Mouse (Mus musculus) layer of hippocampus, postnatal 25 days (tissue): ENCODE measurements around the gene Cfap43. TPM values are rescaled to one million over a fixed set of nuclear protein-coding genes. Genes with fewer than 3 reads are reported as not detected.

Source experiments
- DNase-seq, 2 experiments: peaks; one replicate each; pipeline ENCODE4 v3.0.0; 2022; ENCODE audit warnings: mixed read lengths in 2 of 2, low spot score in 1 of 2; ENCODE audit errors: extremely low spot score in 1 of 2
- total RNA-seq, 2 experiments: library from RNA; stranded (reverse); gene quantifications; 2 replicates each; pipeline ENCODE4 v1.2.3; 2021

The Cfap43 gene
- total RNA-seq, 2 experiments from 2014 or later: 0.74 to 1.3 TPM

GRCm38 (mm10) chr19:47817692-47818091 is 101.4 kb downstream of the Cfap43 start:
- DNase-seq: no peak

- DNase-seq: no peak
These were observed 104.4 kb downstream of the Cfap43 start for GRCm38 (mm10) chr19:47814721-47815120.

GRCm38 (mm10) chr19:47812091-47812490 is 107.0 kb downstream of the Cfap43 start:
- DNase-seq: no peak

- DNase-seq: no peak
These were observed 120.5 kb downstream of the Cfap43 start for GRCm38 (mm10) chr19:47798583-47798982.

- DNase-seq: no peak
These were observed 122.4 kb downstream of the Cfap43 start for GRCm38 (mm10) chr19:47796699-47797098.

GRCm38 (mm10) chr19:47795009-47795728 is 123.9 kb downstream of the Cfap43 start:
- peak; percentile 74 to 90 for DNase-seq

- DNase-seq: no peak
These were observed 124.8 kb downstream of the Cfap43 start for GRCm38 (mm10) chr19:47794331-47794730.

- DNase-seq: no peak
These were observed 128.6 kb downstream of the Cfap43 start for GRCm38 (mm10) chr19:47790316-47791020.

GRCm38 (mm10) chr19:47783898-47784297 is 135.2 kb downstream of the Cfap43 start:
- no peak for DNase-seq

- DNase-seq: no peak
These were observed 138.1 kb downstream of the Cfap43 start for GRCm38 (mm10) chr19:47780972-47781371.

- no peak for DNase-seq
These were observed 138.9 kb downstream of the Cfap43 start for GRCm38 (mm10) chr19:47780145-47780544.

GRCm38 (mm10) chr19:47777847-47778246 is 141.2 kb downstream of the Cfap43 start:
- no peak for DNase-seq

GRCm38 (mm10) chr19:47755625-47756024 is 163.5 kb downstream of the Cfap43 start:
- DNase-seq: no peak

GRCm38 (mm10) chr19:47754931-47755330 is 164.2 kb downstream of the Cfap43 start:
- DNase-seq: no peak

GRCm38 (mm10) chr19:47753921-47754320 is 165.2 kb downstream of the Cfap43 start:
- no peak for DNase-seq

GRCm38 (mm10) chr19:47752456-47752855 is 166.6 kb downstream of the Cfap43 start:
- DNase-seq: no peak

- DNase-seq: no peak
These were observed 168.7 kb downstream of the Cfap43 start for GRCm38 (mm10) chr19:47750391-47750790.

GRCm38 (mm10) chr19:47748950-47749349 is 170.1 kb downstream of the Cfap43 start:
- no peak for DNase-seq

GRCm38 (mm10) chr19:47747072-47747471 is 172.0 kb downstream of the Cfap43 start:
- DNase-seq: no peak

- DNase-seq: peak in 1 of 2 experiments; percentile 52
These were observed 187.2 kb downstream of the Cfap43 start for GRCm38 (mm10) chr19:47731931-47732330.

GRCm38 (mm10) chr19:47731071-47731881 is 187.8 kb downstream of the Cfap43 start, which contains the start of gene Sfr1:
Gene Sfr1 (plus strand): TSS chr19:47731682.
- DNase-seq: peak; percentile 94 to 98
